Mouse (Mus musculus) retina, postnatal 7 days (tissue): Measurements from ENCODE around the gene Sipa1l1.
A peak's percentile ranks its signal among the peaks of the same experiment; 100 is the strongest.

ENCODE experiments used
- DNase-seq: peaks from one replicate; pipeline ENCODE4 v3.0.0-alpha.2; 2012; ENCODE audit warnings: low read depth, low spot score

The Sipa1l1 gene

DNA sequence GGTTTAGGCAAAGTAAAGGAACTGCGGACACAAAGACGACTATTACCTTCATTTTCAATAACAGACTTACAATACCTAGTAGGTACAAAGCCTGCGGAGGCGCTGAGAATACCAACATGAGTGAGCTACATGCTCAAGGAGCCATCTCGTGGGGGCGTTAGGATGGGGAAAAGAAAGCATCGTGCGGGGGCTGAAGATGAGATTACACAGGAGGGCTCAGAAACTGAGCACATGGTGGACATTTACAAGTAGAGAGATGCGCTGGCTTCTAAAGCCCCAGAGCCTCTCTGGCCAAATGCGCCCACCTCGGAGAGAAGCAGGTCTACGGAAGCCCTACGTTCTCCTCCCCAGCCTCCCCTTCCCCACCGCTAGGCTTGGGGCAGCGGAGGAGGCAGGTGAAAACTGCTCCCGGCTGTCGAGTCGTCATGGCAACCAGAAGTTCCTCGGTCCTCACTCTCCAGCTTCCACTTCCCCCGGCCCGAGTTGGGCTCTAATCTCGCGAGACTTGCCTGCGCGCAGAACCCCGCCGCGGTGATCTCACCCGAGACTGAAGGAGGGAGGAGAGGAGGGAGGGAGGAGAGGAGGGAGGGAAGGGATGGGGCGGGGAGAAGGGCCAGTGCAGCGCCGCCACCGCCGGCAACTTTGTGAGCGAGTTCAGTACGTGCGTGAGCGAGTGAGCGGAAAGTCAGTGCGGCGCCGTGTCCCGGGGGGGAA is at the start of gene Sipa1l1:
TSS of gene Sipa1l1 (plus strand) at position 501 of the 714 bp plus-strand sequence.
- DNase-seq: peak; percentile 92

DNA sequence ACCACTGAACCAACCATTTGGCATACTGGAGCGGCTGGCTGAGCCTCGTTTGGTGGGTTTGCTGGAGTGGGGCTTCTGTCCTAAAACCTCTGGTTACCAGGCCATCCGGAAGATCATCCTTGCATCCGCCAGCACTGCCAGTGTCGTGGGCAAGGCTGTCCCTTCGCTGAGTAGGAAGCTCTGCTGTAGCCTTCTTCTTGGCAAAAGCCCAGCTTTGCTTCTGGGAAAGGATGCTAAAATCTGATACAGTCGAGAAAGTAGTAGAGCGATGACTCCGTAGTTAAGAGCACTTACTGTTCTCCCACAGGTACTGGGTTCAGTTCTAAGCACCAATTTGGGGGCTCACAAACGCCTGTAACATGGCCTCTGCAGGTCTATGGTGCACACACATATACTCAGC is 47.2 kb upstream of the Sipa1l1 start:
- no peak for DNase-seq

GRCm38 (mm10) chr12:82122450-82123249 is 46.5 kb upstream of the Sipa1l1 start:
- DNase-seq: no peak

DNA sequence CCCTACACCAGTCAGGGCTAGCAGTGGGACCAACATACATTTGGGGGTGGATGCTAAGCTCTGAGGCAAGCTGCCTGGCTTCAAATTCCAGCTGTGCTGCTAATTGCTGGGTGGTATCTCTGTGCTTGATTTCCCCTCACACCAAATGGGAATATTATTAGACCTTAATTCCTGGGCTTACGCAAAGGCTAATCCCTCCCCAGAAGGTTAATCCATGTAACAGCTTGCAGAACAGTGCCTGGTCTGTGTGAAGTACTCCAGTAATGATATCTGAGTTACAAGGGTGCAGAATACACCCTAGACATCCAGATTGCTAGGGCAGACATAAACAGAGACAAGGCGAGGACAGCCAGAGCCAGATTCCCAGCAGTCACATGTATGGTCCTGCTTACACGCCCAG is 42.3 kb upstream of the Sipa1l1 start:
- DNase-seq: peak; percentile 29

- no peak for DNase-seq
These were observed 29.6 kb upstream of the Sipa1l1 start for GRCm38 (mm10) chr12:82139234-82140166.

DNA sequence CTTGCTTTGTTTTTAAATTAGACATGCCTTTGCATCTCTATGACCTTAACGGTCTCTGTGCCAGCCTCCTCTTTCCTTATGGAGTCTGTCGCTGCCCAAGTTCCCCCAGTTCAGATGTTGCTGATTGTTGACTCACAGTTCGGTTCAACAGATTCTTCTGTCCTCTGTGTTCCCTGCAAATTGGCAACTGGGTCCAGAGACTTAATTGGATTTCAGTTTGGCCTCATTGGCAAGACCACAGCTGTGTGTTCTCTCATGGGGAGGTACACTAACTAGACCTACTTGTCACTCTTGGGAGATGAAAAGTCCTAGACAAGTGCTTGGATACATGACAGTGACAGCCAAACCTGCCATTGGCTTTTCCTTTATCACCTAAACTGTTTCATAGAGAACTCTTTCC is 25.7 kb upstream of the Sipa1l1 start:
- DNase-seq: no peak

DNA sequence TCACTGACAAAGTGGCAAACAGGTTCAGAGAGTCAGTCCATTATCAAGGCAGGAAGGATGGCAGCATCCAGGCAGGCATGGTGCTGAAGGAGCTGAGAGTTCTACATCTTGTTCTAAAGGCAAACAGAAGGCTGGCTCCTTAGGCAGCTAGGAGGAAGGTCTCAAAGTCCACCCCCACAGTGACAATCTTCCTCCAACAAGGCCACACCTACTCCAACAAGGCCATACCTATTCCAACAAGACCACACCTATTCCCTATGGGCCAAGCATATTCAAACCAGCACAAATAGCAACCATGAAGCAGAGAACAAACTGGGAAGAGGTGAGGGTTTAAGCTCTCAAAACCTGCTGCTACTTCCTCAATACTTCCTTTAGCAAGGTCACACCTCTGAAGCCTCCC is 23.9 kb upstream of the Sipa1l1 start:
- DNase-seq: no peak

- no peak for DNase-seq
These were observed 22.0 kb upstream of the Sipa1l1 start for GRCm38 (mm10) chr12:82147021-82147693.

- no peak for DNase-seq
These were observed 20.7 kb upstream of the Sipa1l1 start for GRCm38 (mm10) chr12:82148328-82148930.

GRCm38 (mm10) chr12:82151019-82151418 is 18.1 kb upstream of the Sipa1l1 start:
- no peak for DNase-seq

DNA sequence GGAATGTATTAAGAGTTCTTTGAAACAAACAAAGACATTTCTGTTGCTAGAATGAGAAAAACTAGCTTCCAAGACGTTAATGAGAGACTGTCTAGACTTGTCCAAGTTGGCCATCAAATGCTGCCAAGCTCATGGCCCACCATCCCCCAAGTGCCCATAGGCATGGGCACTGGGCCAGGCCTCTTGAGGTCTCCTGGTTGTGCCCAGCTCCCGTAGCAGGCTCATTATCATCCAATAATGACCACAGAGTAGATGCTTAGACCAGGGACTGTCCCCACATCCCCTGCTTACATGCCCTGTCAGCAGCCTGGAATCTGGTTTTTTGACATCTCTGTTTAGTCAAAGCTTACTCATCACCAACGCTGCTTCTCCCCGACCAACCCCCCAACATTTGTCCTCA is 14.6 kb upstream of the Sipa1l1 start:
- no peak for DNase-seq

- no peak for DNase-seq
These were observed 10.6 kb upstream of the Sipa1l1 start for GRCm38 (mm10) chr12:82158516-82158915.

- DNase-seq: no peak
These were observed 9.7 kb upstream of the Sipa1l1 start for GRCm38 (mm10) chr12:82159372-82159771.

DNA sequence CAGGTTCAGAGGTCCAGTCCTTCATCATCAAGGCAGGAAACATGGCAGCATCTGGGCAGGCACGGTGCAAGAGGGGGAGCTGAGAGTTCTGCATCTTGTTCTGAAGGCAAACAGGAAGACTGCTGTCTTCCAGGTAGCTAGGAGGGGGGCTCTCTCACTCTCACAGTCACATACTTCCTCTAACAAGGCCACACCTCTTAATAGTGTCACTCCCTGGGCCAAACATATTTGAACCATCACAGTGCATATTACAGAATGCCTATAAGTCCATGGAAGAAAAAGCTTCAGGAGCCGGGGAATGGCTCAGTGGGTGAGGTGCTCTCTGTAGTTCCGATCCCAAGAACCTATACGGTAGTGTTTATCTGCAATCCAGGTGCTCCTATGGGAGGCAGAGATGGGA is 3.5 kb upstream of the Sipa1l1 start:
- no peak for DNase-seq

- no peak for DNase-seq
These were observed 3.0 kb upstream of the Sipa1l1 start for GRCm38 (mm10) chr12:82166101-82166571.

DNA sequence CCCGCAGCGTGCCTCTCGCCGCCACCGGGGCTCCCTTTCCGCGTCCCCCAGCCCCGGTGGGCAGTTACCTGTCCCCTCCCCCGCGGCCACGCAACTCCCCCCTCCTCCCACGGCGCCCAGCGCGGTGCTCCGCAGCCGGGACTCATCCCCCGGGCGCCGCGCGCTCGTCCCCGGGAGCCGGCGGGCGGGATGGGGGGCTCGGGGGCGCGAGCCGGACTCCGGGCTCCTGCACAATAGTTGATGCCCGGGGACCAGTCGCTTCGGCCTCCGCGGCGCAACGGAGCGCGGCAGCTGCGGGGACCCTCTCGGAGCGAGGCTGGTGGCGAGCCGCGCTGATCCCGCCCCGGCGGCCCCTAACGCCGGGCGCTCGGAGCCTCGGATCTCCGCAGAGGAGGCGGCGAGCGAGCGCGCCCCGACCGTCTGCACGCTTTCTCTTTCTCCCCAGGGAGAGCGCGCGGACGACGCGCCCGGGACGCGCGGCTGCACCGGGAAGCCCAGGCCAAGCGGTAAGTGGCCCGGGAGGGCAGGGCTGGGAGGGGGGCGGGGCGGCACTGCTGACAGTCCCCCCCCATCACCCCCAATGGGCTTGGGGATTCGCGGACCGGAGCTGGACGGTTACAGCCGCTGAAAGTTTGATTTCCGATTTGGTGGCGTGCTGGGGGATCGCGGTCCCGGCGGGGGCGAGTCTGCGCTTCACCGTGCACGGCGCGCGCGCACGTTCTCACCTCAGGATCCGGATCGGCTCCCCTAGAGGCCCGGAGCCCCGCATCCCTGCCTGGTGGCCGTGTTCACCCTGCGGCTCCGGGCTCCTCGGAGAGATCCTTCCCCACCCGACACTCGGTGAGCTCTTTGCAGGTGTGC is 681 bp downstream of the Sipa1l1 start:
- DNase-seq: peak; percentile 48

DNA sequence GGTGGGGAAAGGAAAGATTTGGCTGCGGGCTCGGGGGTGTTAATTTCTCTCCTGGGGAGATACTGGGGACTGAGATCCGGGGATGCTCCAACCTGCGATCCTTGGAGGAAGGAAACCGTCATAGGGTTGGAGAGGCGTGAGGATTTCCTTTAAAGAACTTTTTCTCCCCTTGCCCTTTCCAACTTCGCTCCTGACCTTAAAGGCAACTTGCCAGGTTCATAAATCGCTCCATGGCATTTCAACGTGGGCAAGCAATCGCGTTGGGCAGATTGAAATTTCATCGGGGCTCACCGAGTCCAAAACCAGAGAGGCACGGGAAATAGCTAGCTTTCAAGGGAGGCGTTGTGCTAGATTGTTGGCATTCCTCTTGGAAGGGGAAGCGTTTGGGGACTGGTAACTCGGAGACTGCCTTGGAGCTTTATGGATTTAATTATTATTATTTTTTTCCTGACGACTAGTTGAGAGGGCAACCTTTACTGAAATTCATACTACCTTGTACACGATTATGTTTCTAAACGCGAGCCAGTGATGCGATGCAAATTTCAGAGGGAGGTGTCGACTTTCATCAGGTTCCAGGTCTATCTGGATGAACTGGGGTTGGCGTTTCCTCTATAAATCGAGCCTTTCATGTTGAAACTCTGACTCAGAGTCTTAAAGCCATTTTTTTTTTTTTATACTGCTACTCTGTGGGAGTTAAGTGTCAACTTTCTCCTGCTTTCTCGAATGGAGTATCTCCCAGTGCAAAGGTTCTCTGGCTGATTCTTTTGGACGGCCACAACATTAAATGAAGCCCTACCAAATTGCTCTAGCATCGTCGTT is 1.6 kb downstream of the Sipa1l1 start:
- DNase-seq: no peak

- DNase-seq: no peak
These were observed 2.5 kb downstream of the Sipa1l1 start for GRCm38 (mm10) chr12:82171591-82171990.

DNA sequence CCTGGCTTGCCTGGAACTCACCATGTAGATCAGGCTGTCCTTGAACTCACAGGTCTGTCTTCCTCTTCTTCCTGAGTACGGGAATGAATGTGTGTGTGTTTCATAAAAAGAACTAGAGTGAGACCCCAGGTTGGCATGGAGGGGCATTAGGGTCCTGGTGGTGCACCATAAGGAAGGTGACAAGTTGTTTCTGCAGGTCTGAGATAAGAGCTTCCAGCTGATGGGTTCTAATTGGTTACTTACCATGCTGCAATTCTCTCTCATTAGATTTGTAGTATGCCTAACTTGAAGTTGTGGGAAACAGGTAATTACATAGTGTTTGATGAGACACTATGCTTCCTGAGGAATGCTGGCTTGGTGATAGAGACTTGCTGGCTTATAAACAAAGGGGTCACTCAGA is 4.5 kb downstream of the Sipa1l1 start:
- DNase-seq: no peak
